Mouse (Mus musculus) forebrain, embryonic 16.5 days (tissue): ENCODE measurements around the gene Banp. TPM values are rescaled to one million over a fixed set of nuclear protein-coding genes. Genes with fewer than 3 reads are reported as not detected.

Source experiments
- ATAC-seq: fragments of 200-750 bp; cut with Nextera tagmentation; 2 replicates; pipeline ENCODE4 v1.8.0; 2017; ENCODE audit warnings: mild to moderate bottlenecking, moderate library complexity
- H3K27ac ChIP-seq: fragments of 300-500 bp; sonication (generic); 2 replicates; pipeline ENCODE4 v1.5.1; 2014; ENCODE audit warnings: low read length, control low read depth
- H3K27me3 ChIP-seq: fragments of 300-500 bp; sonication (generic); replicated peaks from 2 replicates; pipeline ENCODE4 v1.6.1; 2014; ENCODE audit warnings: low read length; ENCODE audit not compliant: control insufficient read depth, insufficient read depth
- H3K36me3 ChIP-seq: fragments of 300-500 bp; sonication (generic); 2 replicates; pipeline ENCODE4 v1.6.1; 2014; ENCODE audit not compliant: control insufficient read depth, insufficient read depth
- H3K4me1 ChIP-seq: fragments of 300-500 bp; sonication (generic); replicated peaks from 2 replicates; pipeline ENCODE4 v1.6.1; 2014; ENCODE audit warnings: low read length; ENCODE audit not compliant: control insufficient read depth, insufficient read depth
- H3K4me2 ChIP-seq: fragments of 300-500 bp; sonication (generic); 2 replicates; pipeline ENCODE4 v1.6.1; 2014; ENCODE audit warnings: mild to moderate bottlenecking, low read length, control low read depth
- H3K4me3 ChIP-seq: fragments of 300-500 bp; sonication (generic); replicated peaks from 2 replicates; pipeline ENCODE4 v1.5.1; 2014; ENCODE audit warnings: mild to moderate bottlenecking, low read length, control low read depth
- H3K9ac ChIP-seq: fragments of 300-500 bp; sonication (generic); replicated peaks from 2 replicates; pipeline ENCODE4 v1.6.1; 2014; ENCODE audit warnings: low read depth, low read length, control low read depth
- H3K9me3 ChIP-seq: fragments of 300-500 bp; sonication (generic); 2 replicates; pipeline ENCODE4 v1.6.1; 2016; ENCODE audit warnings: low read length; ENCODE audit not compliant: control insufficient read depth
- WGBS: fragments of 180-500 bp; shearing (Covaris S2); extraction: QIAGEN DNeasy Blood & Tissue Kit; methylation state at CpG from one replicate; pipeline ENCODE4 v1.1.7; 2014; 5-methylcytosine and 5-hydroxymethylcytosine counted together
- polyA plus RNA-seq: library from polyadenylated mRNA; unstranded; fragments of >200 nt; fragmentation: Nextera tagmentation; extraction: Ambion mirVana; gene quantifications from 2 replicates; pipeline ENCODE4 v1.2.1, GENCODE M21; 2015

Gene Banp
- 68.4 and 69.9 TPM in 2 replicates for polyA plus RNA-seq

DNA sequence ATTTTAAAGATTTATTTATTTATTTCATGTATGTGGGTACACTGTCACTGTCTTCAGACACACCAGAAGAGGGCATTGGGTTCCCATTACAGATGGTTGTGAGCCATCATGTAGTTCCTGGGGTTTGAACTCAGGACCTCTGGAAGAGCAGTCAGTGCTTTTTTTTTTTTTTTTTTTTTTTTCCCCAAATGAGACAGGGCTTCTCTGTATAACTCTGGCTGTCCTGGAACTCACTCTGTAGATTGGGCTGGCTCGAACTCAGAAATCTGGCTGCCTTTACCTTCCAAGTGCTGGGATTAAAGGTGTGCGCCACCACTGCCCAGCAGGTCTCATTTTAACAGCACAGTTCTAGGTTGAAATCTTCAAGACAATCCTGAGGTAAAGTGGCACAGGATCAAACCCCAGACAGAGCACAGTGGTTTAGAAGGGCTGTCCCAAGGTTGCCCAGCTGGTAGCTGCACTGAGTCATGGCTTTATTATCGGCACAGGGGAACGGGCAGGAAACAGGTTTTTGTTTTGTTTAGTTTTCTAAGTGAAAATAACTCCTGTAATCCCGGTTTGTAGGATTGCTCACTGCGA is at the start of gene Banp:
Gene Banp (plus strand): TSS at position 529 of the 579 bp plus-strand sequence.
- Histone ChIP-seq H3K4me2 (peak within 1 kb of the TSS; percentile 66), H3K9me3 (no peaks in the 10 kb centered on the region), H3K4me1 (peaks cover 38% of the 10 kb centered on the region), H3K27ac (peak within 1 kb of the TSS; percentile 94), H3K36me3 (no peaks in the 10 kb centered on the region), H3K9ac (peak within 1 kb of the TSS; percentile 95), H3K27me3 (no peaks in the 10 kb centered on the region), H3K4me3 (peak within 1 kb of the TSS; percentile 87)
- 58% methylated on average over 6 of the region's 6 CpGs for WGBS
- no peak for ATAC-seq

- Histone ChIP-seq H3K36me3 (no peaks in the 10 kb centered on the region), H3K9me3 (no peaks in the 10 kb centered on the region)
- WGBS, result 70% methylated on average over 8 of the region's 8 CpGs
Observed at GRCm38 (mm10) chr8:121901498-121902236, 47.9 kb upstream of the Banp start.

GRCm38 (mm10) chr8:121903977-121904376 is 45.6 kb upstream of the Banp start:
- ATAC-seq, result no peak
- no peak overlapping the region for H3K4me2 ChIP-seq
- H3K27ac ChIP-seq, result no peak overlapping the region
- H3K9me3 ChIP-seq, result no peaks in the 10 kb centered on the region
- 62% methylated on average over 6 of the region's 6 CpGs for WGBS
- peak overlapping the region; percentile 12; the same call in 1 of the 2 replicates for H3K4me3 ChIP-seq
- H3K9ac ChIP-seq, result no peak overlapping the region
- no peaks in the 10 kb centered on the region for H3K36me3 ChIP-seq
- H3K4me1 ChIP-seq, result peaks cover 25% of the 10 kb centered on the region
- no peaks in the 10 kb centered on the region for H3K27me3 ChIP-seq

More at GRCm38 (mm10) chr8:121901498-121902236, 47.9 kb upstream of the Banp start:
- no peak overlapping the region for H3K27ac ChIP-seq
- no peak overlapping the region for H3K9ac ChIP-seq
- no peaks in the 10 kb centered on the region for H3K27me3 ChIP-seq
- no peak overlapping the region for H3K4me2 ChIP-seq
- peaks cover 42% of the 10 kb centered on the region for H3K4me1 ChIP-seq
- H3K4me3 ChIP-seq, result no peak overlapping the region
- no peak for ATAC-seq

GRCm38 (mm10) chr8:121904999-121905398 is 44.6 kb upstream of the Banp start:
- ATAC-seq, result no peak
- Histone ChIP-seq H3K9me3 (no peaks in the 10 kb centered on the region), H3K4me2 (peak overlapping the region; percentile 96; the same call in 1 of the 2 replicates), H3K9ac (no peak overlapping the region), H3K36me3 (no peaks in the 10 kb centered on the region), H3K27ac (no peak overlapping the region), H3K27me3 (no peaks in the 10 kb centered on the region), H3K4me3 (peak overlapping the region; percentile 10), H3K4me1 (peaks cover 22% of the 10 kb centered on the region)
- 86% methylated on average over 9 of the region's 9 CpGs for WGBS

- ATAC-seq, result no peak
- Histone ChIP-seq H3K27ac (no peak overlapping the region), H3K4me2 (peak overlapping the region; percentile 96), H3K4me3 (peak overlapping the region; percentile 55), H3K36me3 (no peaks in the 10 kb centered on the region), H3K27me3 (no peaks in the 10 kb centered on the region), H3K4me1 (peaks cover 22% of the 10 kb centered on the region), H3K9me3 (no peaks in the 10 kb centered on the region), H3K9ac (peak overlapping the region; percentile 12; the same call in 1 of the 2 replicates)
- 44% methylated on average over 1 of the region's 1 CpGs for WGBS
Observed at GRCm38 (mm10) chr8:121905420-121905819, 44.1 kb upstream of the Banp start.

- no peaks in the 10 kb centered on the region for H3K9me3 ChIP-seq
- no peak for ATAC-seq
- no peaks in the 10 kb centered on the region for H3K27me3 ChIP-seq
- H3K36me3 ChIP-seq, result no peaks in the 10 kb centered on the region
- H3K4me3 ChIP-seq, result peak overlapping the region; percentile 55
- H3K4me2 ChIP-seq, result peak overlapping the region; percentile 96
- 25% methylated on average over 5 of the region's 5 CpGs for WGBS
- H3K4me1 ChIP-seq, result peaks cover 22% of the 10 kb centered on the region
- H3K27ac ChIP-seq, result no peak overlapping the region
- H3K9ac ChIP-seq, result peak overlapping the region; percentile 12; the same call in 1 of the 2 replicates
Observed at GRCm38 (mm10) chr8:121905864-121906263, 43.7 kb upstream of the Banp start.

GRCm38 (mm10) chr8:121906542-121907512 is 42.7 kb upstream of the Banp start:
- H3K4me3 ChIP-seq, result peak overlapping the region; percentile 55
- no peaks in the 10 kb centered on the region for H3K36me3 ChIP-seq
- H3K4me2 ChIP-seq, result peak overlapping the region; percentile 96
- no peak overlapping the region for H3K27ac ChIP-seq
- H3K27me3 ChIP-seq, result no peaks in the 10 kb centered on the region
- peak overlapping the region; percentile 65 for H3K9ac ChIP-seq
- WGBS, result under 1% methylated on average over 72 of the region's 72 CpGs
- peaks cover 22% of the 10 kb centered on the region for H3K4me1 ChIP-seq
- peak; percentile 61 for ATAC-seq
- no peaks in the 10 kb centered on the region for H3K9me3 ChIP-seq

DNA sequence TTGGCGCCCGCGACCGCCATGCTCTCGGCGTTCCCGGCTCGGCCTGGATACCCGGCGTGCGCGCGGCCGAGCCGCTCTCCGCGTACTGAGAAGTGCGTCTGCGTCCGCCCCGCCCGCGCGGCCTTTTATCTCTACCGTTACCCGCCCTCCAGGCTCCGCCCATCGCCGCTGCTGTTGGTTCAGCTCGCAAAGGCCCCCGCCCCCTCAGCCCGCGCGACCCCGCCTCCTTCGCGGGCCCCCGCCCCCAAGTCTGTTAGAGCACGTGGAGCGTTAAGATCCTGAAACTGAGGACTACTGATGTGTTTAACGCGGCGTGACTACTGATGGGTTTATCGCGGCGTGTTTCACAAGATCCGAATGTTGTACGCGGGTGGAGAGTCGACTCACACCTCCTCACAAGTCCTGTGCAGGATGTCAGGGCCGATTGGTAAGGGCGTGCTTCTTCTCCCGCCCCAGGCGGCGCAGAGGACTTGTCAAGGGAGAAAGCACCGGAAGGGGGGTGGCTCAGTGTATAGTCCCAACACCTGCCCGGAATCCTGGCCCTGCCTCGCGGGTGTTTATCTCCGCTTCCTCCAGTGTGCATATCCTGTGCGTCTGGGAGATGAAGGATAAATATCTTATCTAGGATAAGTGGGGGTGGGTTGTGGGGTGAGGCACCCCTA is 41.8 kb upstream of the Banp start, which contains the start of gene Slc7a5:
Gene Slc7a5 (minus strand): TSS at position 108 of the 662 bp plus-strand sequence.
- H3K27me3 ChIP-seq, result no peaks in the 10 kb centered on the region
- H3K36me3 ChIP-seq, result no peaks in the 10 kb centered on the region
- peak; percentile 93 for ATAC-seq
- H3K27ac ChIP-seq, result no peak within 1 kb of the TSS
- peak within 1 kb of the TSS; percentile 65 for H3K9ac ChIP-seq
- peak within 1 kb of the TSS; percentile 55 for H3K4me3 ChIP-seq
- H3K9me3 ChIP-seq, result no peaks in the 10 kb centered on the region
- peak within 1 kb of the TSS; percentile 96 for H3K4me2 ChIP-seq
- under 1% methylated on average over 61 of the region's 61 CpGs for WGBS
- H3K4me1 ChIP-seq, result peaks cover 22% of the 10 kb centered on the region
